Mouse (Mus musculus) T-helper 2 cell (primary cell): ENCODE results near the gene Tmem42.

Experiments
- in situ Hi-C: fragments of 300-600 bp; cut with MboI, MseI; formaldehyde crosslinking; loops from one replicate; pipeline ENCODE4 v1.15.1; 2025; ENCODE audit warnings: high pct_unique_total_duplicates

Tmem42 gene

DNA sequence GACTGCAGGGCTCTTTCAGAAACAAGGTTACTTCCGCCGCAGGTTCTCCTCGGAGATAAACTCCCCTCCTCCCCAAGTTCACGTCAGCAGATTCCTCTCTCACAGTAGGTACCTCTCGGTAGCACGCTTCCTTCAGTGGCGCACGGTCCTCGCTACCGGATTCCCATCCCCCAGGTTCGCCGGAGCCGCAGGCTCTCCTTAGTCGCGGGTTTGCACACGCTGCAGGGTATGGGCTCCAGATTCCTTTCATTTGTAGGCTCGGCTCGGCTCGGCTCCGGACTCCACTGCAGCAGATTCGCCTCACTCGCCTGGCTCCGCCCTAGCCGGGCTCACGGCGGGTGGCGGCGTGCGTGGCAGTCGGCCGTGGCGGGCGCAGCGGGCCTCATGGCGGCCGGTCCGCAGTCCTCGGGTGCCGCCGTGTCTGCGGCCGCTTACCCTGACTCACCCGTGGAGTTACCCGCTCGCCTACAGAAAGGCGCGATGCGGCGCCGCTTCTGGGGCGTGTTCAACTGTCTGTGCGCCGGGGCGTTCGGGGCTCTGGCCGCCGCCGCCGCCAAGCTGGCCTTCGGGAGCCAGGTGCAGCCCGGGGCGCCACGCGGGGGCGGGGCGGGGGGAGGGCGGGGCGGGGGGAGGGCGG is at the start of gene Tmem42:
Gene Tmem42 (plus strand): TSS at position 332 of the 637 bp plus-strand sequence.
- in situ Hi-C loops, result no loop called here

DNA sequence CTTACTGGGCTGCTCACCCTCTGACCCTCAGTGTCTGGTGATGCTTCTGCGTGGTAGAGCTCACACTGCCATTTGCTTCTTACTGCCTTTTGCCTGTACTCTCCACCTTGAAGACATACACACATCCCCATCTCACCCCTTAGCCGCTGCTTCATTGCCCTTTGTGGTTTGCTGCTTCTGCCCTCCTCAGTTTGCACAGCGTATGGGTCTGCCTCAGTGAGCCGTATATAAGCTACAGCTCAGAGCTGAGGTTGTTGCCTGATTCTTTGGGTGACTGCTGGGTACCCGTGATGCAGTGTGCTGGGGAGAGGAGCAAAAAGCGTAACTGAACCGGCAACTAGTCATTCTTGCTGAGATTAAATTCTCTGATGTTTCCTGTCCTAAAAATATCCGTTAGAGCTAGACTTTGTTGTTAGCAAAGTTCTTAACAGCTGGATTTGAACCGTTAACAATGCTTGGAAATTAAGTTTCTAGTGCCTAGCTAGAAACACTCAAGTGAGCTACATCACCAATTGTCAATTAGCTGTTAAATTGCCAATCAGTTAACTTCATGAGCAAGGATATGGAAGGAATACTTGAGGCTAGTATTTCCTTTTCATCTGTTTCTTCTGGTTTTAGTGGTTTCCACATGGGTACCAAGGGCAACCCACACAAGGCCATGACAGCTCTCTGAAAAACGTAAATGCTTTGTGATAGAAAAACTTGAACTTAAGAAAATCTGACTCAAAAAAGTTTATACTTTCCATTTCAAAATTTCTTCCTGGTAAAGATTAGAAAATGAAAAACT is 22.5 kb upstream of the Tmem42 start:
- in situ Hi-C loops, result no loop called here

DNA sequence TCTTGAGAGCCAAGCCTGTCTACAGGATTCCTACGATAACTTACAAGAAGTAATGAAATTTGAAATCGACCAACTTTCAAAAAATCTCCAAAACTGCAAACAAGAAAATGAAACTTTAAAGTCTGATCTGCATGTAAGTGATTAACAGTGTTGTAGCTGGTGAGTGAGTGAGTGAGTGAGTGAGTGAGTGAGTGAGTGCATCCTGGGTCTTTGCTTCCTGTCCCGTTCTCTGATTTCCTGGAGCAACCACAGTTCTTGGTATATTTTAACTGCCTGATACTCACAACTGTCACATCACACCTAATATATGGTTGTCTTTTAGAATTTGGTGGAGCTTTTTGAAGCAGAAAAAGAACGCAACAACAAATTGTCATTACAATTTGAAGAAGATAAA is 21.9 kb upstream of the Tmem42 start:
- in situ Hi-C loops, result no loop called here

DNA sequence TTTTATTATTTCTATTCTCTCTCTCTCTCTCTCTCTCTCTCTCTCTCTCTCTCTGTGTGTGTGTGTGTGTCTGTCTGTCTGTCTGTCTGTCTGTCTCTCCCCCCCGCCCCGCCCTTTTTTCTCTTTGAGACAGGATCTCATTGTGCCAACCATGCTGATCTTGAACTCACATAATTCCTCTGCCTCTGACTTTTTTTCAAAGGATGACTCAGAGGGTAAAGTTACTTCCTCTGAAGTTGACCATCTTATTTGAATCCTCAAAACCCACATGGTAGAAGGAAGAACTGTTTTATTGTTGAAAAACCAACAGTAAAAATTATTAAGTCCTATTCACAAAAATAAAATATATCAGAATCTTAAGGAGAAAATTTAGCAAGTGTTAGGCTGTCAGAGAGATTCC is 16.4 kb upstream of the Tmem42 start:
- in situ Hi-C loops, result loop anchor here (5.0 kb wide), 1 partner anchor 47 kb away; no protein-coding TSS in a partner anchor

DNA sequence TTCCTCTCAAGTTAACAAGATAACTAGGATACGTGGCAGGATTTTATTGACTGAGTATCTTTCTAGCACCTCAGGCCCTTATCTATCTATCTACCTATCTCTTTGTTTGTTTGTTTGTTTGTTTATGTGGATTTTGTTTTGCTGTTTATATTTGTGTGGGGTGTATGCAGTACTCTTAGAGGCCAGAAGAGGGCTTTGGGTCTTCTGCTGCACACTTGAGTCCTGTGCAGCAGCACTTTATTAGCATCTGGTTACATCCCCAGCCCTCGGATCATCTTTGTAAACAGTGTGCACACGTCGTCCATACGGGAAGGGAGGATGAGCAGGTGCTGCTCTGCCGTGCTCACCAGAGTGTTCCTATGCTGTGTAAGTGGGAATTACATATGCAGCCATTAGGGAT is 15.1 kb upstream of the Tmem42 start:
- in situ Hi-C loops, result loop anchor here (5.0 kb wide), 1 partner anchor 49 kb away; no protein-coding TSS in a partner anchor

DNA sequence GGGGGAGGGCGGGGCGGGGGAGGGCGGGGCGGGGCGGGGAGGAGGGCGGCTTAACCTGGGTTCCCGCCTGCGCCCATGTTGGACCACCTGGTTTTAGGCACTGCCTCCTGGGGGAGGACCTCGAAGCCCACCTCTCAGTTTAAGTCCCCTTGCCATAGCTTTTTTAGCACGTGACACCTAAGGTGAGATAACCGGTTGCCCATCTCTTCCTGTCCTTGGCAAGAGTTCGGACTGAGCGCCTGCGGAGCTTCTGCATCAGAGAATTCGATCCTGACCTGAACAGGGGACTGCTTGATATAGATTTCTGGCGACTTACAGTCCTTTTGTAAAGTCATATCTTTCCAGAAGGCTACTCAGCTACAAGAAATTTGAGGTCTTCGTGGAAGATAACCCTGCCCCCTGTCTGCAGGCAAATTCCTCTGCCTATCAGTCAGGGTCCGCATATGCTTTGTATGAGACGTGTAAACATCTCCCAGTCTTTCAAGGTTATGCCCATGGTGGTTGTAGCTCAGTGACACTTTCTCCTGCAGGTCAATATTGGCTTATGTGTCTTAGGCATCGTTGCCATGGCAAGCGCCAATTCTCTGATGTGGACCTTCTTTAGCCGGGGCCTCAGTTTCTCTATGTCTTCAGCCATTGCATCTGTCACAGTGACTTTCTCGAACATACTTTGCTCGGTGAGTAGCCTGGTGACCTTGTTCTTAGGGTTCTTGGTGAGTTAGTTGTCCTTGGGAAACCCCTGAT is 682 bp downstream of the Tmem42 start:
- in situ Hi-C loops, result no loop called here

DNA sequence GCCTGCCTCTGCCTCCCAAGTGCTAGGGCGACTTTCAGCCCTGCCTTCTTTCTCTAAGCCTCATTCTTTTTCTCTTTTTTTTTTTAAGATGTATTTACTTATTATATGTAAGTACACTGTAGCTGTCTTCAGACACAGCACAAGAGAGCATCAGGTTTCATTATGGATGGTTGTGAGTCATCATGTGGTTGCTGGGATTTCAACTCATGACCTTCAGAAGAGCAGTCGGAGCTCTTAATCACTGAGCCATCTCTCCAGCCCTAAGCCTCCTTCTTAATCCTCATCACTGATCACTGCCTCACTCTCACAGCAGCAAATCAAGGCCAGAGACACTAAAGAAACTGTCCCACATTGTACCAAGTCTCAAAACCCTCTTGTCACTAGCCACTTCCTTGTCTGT is 3.1 kb downstream of the Tmem42 start:
- in situ Hi-C loops, result no loop called here

DNA sequence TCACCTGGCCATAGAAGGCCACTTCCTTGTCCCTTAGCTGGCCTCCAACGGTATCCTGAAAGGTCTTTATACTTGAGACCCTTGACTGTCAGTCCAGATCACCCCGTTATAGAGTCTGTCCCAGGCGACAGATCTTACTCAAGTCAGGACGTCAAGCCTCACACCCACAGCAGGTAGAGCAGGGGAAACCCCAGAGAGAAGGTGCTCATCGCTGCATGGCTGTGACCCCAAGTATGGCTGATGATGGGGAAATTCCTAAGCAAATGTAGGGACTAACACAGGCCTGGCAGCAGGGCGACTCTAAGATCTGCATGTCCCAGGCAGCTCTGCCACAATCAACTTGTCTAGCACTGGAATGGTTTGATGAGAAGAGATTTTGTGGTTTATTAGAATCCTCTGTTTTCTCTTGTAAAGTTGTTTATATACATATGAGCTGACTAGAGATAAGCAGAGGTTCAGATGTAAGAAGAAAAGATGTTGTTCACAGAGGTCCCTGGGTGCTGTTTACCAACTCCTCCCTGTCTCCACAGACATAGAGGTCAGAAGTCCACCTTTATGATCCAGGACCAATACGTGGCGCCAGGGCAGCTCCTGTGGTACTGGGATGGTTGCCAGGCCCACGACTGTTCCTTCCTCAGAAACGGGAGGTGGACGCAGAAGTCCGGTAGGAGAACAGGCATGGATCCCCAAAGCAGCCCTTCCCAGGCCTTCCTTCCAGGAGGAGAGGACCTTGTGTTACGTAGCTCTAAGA is 10.5 kb downstream of the Tmem42 start:
- in situ Hi-C loops, result no loop called here

DNA sequence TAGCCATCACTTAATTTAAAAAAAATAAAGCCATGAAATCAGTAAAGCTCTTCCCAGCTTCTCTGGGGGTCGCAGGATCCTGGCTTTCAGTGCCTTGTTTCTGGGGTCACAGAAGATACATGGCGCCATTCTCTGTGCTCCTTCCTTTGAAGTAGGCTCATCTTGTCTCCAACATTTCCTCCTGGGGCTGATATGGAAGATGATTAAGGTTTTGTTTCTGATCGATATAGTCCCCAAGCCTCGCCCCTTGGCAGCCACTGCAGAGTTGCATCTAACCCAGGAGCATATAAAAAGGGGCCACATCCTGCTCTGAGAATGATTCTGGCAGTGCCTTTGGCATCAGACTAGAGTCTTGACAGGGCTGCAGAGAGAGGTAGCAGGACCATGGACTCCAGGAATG is 13.3 kb downstream of the Tmem42 start, which contains the start of gene Tgm4:
Gene Tgm4 (plus strand): TSS at position 301 of the 400 bp plus-strand sequence.
- in situ Hi-C loops, result no loop called here

DNA sequence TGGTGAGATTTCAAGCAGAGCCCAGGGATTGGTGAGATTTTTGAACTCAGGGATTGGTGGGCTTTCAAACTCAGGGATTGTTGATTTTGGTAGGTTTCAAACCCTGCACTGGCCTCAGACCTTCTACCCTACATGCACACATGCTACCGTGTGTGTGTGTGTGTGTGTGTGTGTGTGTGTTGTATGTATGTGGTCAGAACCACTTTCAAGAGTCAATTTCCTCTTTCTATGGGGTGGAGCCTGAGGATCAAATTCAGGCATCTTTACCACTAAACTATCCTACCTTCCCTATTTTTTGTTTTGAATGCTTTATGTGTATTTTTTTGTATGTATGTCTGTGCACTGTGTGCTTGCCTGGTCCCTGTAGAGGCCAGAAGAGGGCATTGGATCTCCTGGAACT is 26.5 kb downstream of the Tmem42 start:
- in situ Hi-C loops, result no loop called here

DNA sequence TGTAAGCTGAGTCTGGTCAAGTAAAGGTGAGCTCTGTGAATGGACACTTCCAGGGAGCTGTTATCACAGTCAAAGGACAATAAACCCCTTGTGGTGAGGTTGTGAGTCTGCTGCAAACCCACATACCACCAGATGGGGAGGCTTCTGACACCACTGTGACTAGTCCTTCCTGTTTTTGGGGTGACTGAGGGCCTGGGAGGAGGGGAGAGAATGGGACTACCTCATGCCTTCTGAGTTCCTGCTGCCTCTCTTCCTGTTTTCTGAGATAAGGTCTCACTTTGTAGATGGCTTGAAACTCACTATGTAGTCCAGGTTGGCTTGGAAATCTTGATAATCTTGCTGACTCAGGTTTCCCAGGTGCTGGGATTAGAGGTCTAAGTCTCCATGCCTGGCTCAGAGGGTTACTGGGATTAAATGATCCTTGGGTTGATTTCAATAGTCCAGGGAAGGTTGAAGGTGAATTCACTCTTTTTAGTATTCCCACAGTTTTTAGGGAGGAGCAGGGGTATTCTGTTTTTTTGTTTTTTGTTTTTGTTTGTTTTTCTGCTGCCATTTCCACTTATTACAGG is 37.7 kb downstream of the Tmem42 start:
- in situ Hi-C loops, result no loop called here

DNA sequence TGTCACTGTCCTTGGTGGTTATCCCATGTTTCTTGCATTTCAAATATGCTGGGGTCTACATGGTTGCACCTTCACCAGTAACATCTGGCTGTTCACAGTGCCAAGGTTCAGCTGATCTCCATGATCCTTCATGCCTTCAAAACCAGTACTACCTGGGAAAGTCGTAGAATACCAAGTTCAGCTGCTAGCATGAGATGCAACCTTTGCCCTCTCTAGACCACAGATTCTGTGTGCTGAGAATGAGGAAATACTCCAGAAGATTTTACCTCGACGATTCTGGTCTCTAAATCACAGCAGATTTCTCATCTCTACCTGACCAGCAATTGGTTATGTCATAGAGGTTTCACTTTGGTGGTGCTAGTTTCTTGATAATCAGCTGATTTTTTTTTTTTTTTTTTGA is 39.0 kb downstream of the Tmem42 start:
- in situ Hi-C loops, result loop anchor here (10.0 kb wide), 1 partner anchor 895 kb away; no protein-coding TSS in a partner anchor
